Mouse (Mus musculus): ENCODE measurements around the gene Zc3h13.

Gene Zc3h13

DNA sequence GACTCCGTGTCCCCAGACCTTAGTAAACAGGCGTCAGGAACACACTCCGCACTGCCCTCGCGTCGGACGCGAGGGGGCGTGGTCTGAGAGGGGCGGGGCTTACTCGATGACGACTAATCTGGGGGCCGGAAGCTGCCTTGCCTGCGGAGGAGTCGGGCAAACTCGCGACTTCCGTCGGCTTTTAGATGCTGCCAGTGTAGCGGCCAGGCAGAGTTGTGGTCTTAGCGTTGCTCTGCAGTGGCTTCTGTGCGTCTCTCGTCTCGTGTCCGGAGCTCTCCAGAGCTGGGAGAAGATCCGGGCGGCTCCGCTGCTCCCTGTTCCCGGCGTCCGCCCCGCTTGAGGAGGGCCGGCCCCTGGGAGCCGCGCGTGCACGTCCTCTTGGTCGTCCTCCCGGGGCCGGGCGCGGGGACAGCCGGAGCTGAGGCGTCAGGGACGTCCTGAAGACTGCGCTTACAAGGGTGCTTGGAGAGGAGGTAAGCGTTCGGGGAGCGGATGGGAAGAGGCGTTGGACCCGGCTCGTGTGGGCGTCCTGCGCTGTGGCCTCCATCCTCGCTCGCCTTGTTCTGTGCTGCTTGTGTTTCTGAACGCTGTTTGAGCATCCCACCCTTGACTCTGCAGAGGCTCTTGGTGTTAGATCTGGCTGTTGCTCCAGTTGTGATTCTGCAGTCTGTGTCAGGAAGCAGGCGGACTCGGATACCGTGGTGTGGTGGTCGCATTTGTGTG is at the start of gene Zc3h13:
TSS of gene Zc3h13 (plus strand) at position 181 of the 723 bp plus-strand sequence.
- in situ Hi-C loops (cut with MboI, MseI): no loop called here

DNA sequence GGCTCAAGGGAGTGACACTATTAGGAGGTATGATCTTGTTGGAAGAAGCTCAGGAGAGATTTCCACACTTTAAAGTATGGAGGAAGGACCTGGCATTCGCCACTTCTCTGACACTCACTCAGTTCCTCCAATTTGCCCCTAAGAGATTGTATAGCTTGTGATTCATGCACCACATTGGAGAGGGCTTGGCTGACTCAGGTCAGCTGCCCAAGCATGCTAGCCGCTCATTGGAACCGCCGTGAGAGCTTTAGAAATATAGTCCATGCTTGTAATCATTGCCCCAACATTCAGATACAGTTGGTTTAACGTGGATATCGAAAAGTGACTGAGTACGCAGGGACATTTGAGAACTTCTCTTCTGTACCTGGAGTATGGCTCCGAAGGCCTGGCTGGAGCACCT is 48.6 kb upstream of the Zc3h13 start:
- in situ Hi-C loops (cut with MboI, MseI): loop anchor here in 1 of 2 experiments (10.0 kb wide), 1 partner anchor 409 kb away; the partner anchor contains the start of gene Erich6b

DNA sequence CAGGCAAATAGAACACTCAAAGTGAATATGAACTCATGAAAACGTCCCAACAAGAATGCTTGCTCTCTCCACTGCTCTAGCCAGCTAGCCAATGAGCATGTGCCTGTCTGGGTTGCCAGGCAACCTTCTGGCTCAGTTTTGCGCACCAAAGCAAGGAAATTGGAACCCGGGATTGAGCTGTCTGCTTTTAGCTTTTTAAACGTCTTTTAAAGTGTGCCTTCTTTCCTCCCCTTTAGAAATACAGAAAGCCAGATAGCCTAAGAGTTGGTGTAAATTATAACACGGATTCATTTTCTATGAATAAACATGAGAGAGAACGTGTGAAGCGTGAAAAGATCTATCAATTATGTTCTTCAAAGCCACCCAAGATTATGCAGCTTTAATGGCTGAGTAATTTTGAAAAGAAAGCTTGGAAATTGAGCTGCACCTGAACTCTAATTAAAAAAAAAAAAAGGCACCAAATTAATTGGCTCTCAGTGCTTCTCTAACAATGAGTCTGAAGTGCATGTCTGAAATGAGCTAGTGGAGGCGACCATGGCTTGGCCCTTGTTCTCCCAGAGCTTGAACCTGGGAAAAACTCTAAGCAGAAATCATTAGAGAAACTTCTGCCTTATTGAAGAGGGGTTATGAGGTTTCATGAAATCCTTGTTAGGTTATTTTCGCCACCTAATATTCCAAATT is 48.1 kb upstream of the Zc3h13 start:
- in situ Hi-C loops (cut with MboI, MseI): loop anchor here in 1 of 2 experiments (10.0 kb wide), 1 partner anchor 409 kb away; the partner anchor contains the start of gene Erich6b

DNA sequence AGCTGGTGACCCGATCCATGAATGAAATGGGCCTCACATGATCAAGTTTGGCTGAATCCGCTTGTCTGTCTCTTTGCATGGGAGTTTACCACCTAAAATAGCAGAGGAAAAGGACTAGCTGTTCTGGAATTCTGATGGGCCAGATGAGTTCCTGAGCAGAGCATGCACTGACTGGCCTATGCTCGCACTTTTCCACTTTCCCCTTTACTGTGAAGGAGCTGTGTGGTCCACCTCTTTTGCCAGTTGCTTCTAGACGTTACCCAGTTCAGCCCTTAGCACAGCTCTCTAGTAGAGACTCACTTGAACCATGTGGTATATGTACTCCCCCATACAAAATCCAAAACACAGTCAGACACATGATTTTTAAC is 47.6 kb upstream of the Zc3h13 start:
- in situ Hi-C loops (cut with MboI, MseI): loop anchor here in 1 of 2 experiments (10.0 kb wide), 1 partner anchor 408 kb away; the partner anchor contains the start of gene Erich6b

DNA sequence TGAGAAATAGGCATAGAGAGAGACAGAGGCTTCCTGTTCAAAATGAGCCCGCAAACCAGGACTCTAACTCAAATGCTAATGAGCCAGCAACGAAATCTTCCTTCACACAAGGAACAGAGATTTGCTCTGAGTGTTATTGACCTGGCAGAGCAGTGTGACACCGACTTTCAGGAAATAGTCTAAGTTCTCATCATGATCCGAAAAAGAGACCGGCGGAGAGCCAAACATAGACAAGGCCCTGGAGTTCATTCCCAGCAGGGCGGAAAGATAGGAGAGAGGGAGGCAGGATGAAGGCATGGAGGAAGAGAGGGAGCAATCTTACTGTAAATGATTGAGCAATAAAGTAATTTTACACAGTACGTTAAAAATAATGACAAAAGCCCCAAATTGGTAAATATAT is 47.1 kb upstream of the Zc3h13 start:
- in situ Hi-C loops (cut with MboI, MseI): loop anchor here in 1 of 2 experiments (10.0 kb wide), 1 partner anchor 408 kb away; the partner anchor contains the start of gene Erich6b

DNA sequence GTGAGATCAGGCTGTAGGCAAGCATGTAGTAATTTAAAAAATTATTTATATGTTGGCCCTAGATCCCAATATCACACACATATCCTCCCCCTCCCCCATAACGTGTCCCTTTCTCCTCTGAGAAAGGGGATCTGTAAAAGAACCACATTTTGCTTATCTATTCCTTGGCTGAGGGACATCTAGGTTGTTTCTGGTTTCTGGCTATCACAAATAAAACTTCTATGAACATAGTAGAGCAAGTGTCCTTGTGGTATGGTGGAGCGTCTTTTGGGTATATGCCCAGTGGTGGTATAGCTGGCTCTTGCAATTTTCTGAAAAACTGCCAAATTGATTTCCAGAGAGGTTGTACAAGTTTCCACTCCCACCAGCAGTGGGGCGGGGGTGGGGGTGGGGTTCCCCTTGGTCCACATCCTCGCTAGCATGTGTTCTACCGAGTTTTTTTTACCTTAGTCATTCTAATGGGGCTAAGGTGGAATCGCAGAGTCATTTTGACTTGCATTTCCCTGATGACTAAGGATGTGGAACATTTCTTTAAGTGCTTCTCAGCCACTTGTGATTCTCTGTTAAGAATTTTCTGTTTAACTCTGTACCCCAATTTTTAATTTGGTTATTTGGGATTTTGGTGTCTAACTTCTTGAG is 46.0 kb upstream of the Zc3h13 start:
- in situ Hi-C loops (cut with MboI, MseI): loop anchor here in 1 of 2 experiments (10.0 kb wide), 1 partner anchor 407 kb away; the partner anchor contains the start of gene Erich6b

DNA sequence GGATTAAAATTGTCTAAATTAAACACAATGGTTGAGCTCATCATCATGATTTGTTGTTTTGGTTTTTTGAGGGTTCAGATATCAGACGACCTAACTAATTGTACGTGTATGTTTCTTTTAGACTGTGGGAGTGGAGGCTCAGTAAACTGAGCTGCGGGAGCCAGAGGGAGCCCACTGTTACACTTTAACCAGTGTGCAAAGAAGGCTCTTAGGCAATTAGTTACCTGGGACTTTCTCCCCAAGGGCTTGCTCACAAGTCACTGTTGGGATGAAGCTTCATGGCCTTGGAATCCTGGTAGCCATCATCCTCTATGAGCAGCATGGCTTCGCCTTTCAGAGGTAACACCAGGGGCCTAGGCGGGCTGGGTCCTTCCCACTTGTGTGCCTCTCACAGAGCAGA is 42.1 kb upstream of the Zc3h13 start, which contains the start of gene Cpb2:
TSS of gene Cpb2 (plus strand) at position 201 of the 400 bp plus-strand sequence.
- in situ Hi-C loops (cut with MboI, MseI): loop anchor here in 1 of 2 experiments (10.0 kb wide), 1 partner anchor 1297 kb away; no protein-coding TSS in a partner anchor

DNA sequence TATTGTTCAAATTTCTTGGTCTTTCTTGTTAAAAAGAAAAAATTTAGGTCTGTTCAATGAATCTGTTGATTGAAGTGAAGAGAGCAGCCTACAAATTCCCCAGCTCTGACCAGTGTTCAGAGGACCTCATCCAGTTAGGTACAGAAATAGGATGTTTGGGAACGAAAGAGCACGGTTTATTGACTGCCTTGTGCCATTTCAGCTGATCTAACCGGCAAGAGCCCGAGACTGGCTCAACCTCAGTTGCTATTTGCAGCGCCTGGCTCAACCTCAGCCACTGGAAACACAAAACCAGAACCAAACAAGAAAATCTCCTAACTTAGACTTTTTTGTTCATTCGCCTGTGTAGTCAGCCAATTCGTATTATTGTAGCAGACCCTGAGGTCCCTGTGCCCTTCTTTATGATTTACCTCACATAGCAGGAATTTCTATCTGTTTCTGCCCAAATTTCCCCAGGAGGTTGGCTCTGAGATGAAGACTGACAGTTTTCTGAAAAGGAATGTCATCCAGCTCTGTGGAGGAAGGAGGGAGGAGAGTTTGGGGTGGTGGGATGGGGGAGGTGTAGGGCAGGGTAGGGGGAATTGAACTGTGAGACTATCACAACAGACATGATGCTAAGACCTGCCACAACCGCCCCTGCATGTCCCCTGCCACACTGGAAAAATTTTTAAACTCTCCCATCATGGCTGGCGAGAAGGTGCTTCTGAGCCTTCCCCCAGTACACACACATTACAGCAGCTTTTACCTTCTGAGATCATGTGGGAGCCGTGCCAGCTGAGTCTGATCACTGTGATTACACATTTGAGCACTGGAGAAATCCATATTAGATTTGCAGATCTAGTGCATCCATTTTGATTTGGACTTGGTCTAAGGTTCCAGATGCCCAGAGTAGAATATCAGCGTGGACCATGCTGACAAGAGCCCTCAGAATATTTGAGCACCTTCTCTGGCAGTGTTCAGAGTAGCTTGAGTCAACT is 37.9 kb upstream of the Zc3h13 start:
- in situ Hi-C loops (cut with MboI, MseI): loop anchor here in 1 of 2 experiments (10.0 kb wide), 1 partner anchor 1302 kb away; no protein-coding TSS in a partner anchor

DNA sequence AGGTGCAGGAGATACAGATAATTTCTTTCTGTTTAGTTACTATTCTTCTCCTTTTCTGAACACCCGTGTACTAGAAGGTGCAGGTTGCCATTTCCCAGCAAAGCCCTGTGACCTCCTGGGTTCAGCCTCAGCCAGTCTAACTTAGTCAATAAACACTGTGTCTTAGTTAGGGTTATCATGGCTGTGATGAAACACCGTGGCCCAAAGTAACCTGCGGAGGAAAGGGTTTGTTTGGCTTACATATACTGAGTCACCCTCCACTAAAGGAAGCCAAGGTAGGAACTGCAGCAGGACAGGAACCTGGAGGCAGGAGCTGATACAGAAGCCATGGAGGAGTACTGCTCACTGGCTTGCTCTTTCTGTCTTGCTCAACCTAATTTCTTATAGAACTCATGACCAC is 33.7 kb upstream of the Zc3h13 start:
- in situ Hi-C loops (cut with MboI, MseI): no loop called here

DNA sequence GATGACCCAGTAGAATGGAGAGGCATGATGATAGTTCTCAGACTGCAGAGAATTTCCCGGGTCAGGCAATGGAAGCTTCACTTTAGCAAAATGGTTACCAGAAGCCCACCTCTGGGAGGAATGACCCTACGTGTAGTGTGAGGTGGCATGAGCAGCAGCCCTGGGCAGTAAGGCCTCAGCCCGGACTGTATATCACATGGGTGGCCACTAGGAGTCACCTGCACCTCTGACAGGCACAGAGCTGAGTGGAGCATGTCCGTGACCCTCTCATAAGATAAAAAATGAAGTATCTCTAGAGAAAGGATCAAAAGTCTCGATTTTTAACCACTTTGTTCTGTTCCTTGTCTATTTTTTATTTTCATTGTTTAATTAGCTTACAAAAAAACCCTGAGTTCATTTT is 27.7 kb upstream of the Zc3h13 start:
- in situ Hi-C loops (cut with MboI, MseI): no loop called here

DNA sequence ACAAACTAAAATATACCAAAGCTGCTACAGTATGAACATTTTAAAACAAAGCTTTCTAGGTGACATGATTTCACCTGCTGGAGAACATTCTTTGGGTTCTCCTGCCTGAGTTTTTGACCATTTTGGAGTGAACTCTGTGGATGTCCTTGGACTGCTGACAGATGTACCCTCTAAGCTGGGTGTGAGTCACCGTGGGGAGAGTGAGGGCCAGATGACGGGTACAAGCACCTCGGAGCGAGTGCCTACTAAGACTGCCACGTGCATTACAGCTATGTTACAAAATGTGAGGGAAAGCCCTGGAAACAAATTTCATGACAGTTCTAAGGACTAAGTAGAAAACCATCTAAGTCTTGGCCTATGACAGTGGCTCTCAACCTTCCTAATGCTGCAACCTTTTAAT is 14.6 kb upstream of the Zc3h13 start:
- in situ Hi-C loops (cut with MboI, MseI): loop anchor here in 1 of 2 experiments (5.0 kb wide), 1 partner anchor 98 kb away; no protein-coding TSS in a partner anchor

DNA sequence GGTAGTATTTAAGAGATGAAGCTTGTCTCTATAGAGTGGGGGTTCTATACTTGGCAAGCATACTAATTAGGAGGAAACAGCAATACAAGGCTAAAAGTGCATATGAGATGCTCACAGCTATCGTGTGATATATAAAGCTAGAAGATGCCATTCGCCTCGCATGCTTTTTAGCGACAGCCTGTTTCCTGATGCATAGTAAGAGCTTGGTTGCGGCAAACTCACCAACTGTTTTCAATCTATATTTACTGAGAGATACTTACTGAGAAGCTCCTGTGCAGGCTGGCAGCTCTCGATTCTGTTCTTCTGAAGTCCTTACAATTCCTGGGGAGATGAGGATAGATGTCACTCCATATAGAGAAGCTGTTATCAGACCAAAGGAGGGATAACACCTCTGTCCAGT is 4.5 kb upstream of the Zc3h13 start:
- in situ Hi-C loops (cut with MboI, MseI): no loop called here

DNA sequence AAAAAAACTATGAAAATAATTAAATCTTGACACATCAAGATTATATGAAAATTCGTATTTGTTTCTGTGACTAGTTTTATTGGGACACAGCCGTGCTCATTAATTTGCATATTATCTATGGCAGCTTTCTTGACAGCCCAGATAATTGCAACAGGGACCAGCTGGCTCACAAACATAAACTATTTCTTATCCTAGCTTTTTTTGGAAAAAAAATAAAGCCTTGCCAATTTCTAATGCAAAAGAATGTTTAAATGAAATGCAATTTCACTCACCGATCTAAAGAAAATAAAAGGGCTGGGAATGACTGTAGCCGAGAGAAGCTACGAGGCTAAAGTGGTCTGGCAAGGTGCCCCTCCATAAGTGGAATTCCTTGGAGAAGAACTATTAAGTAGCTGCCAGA is 3.8 kb upstream of the Zc3h13 start:
- in situ Hi-C loops (cut with MboI, MseI): no loop called here

DNA sequence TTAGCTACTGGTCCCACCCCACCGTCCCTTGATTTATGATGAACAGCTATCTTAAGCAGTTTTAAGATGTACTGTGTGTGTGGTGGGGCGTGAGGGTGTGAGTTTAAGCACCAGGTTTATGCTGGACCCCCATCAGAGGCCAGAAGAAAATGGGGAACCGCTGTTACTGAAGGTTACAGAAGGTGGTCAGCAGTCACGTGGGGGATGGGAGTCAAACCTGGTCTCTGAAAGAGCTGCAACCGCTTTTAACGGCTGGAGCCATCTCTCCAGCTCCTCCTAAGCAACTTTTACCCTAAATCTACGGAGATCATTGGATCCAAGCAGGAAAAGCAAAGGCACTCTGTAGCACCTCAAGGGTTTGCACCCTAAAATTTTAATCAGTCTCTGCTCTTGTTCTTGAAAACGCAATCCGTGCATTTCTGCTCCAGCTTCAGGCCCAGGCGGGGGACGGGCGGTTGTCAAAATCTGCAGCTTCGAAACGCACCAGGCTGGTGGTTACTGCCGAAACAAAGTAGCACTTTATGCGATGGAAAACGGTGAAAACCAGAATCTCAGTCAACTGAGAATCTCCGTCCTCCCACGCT is 472 bp upstream of the Zc3h13 start:
- in situ Hi-C loops (cut with MboI, MseI): no loop called here

DNA sequence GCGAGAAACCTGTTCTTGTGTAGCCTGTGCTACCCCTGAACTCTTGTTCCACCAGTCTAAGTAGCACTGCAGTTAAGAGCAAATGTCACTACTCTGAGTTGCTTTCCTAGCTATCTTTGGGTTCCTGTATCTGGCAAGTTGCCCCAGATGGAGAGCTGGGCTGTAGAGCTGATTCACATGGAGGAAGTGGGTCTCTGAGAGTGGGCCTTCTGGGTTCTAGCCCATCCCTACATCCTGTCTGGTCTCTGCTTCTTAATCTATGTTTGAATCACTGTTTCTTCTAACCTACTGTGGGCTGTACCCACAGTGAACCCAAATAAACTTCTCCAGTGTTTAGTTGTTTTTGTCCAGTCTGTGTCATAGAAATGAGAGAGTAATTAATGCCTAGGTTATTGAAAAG is 16.9 kb downstream of the Zc3h13 start:
- in situ Hi-C loops (cut with MboI, MseI): no loop called here

DNA sequence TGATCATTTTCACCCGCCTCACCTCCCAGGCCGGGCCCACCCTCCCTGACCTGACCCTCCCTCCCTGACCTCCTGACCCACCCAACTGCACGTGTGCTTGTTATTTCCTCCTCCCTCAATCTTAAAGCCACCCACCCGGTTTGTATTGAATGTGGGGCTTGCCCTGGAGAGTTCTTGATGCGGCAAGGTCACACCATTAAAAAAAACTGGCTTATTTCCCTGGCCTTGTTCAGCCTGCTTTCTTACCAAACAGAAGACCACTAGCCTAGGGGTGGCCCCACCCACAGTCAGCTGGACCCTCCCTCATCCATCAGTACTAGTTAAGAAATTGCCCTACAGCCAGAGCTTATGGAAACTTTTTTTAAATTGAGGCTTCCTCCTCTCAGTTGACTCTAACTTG is 19.6 kb downstream of the Zc3h13 start:
- in situ Hi-C loops (cut with MboI, MseI): no loop called here

DNA sequence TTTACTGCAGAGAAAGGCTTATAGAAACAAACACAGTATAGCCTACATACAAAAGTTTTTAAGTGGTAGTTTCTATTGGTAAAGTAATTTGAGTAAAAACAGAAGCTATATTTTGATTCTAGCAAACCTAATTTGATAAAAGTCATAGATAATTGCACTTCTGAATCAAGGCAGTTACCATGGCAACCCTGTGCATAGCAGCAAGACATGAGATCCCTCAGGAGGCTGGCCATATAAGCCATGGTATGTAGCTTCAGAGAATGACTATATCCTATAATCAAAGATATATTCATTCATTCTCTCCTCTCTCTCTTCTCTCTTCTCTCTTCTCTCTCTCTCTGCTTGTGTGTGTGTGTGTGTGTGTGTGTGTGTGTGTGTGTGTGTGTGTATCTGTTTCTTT is 23.7 kb downstream of the Zc3h13 start:
- in situ Hi-C loops (cut with MboI, MseI): no loop called here

DNA sequence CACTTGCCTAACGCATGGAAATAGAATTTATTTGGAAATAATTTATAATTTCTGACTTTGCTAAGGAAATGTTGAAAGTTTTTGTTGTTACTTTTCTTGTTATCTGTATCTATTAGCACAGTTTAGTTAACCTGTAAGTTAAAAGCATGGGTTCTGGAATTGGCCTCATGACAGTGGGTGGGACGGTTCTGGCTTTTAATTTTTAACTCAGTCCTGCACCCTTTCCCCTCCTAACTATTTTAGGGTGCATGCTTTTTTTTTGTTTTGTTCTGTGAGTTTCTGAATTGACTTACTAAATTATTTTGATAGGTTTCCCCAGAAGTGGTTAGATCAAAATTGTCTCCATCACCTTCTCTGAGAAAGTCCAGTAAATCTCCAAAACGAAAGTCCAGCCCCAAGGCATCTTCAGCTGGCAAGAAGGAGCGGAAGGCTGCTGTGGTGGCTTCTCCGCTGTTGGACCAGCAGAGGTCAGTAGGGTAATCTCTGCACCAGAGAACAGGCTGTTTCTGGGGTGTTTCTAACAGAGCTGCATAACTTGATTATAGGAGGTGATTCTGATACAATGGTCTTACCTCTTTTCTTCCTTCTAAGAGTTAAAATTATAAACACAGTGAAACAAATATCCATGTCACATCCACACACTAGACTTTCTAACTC is 25.3 kb downstream of the Zc3h13 start:
- in situ Hi-C loops (cut with MboI, MseI): no loop called here

DNA sequence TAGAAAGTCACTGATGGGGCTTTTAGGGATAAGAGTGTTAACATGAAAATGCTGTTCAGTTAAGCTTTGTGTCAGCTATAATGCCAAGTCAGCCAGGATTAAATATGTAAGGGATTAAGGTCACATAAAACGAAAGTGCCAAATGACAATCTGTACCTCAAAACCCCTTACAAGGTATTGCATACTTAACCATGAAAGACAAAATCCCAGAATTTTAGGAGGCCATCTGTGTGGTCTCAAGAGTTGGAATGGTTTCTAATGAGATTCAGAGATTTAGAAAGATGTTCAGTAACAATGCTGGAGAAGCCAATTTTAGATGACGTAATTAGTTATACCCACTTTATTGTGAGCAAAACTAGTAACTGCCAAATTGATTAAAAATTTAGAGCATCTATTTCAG is 30.3 kb downstream of the Zc3h13 start:
- in situ Hi-C loops (cut with MboI, MseI): no loop called here

DNA sequence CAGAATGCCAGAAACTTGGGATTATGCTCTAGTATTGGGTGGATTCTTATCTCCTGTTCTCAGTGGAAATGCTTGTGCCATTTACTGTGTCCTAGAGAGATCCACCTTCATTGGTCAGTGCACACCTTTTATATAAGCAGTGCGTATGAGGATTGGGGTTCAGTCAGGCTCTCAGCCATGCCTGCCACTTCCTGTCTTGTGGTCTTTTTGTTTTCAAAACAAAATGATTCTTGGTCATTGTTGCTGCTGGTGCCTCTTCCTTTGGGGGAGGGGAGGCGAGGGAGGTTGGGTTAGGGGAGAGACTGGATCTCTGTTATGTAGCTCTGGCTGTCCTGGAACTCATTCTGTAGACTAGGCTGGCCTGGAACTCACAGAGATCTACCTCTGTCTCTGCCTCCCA is 34.6 kb downstream of the Zc3h13 start:
- in situ Hi-C loops (cut with MboI, MseI): no loop called here

All from T-helper 17 cell (primary cell).